Mouse (Mus musculus) CH12.LX (cell line): ENCODE measurements around the gene Grid1. TPM values are rescaled to one million over a fixed set of nuclear protein-coding genes. Genes with fewer than 3 reads are reported as not detected.

Source experiments
- DNase-seq: peaks from one replicate; pipeline ENCODE4 v3.0.0-alpha.2; 2013; ENCODE audit errors: extremely low read depth
- H3K27ac ChIP-seq: 2 replicates; pipeline ENCODE4 v1.5.1; 2012; ENCODE audit warnings: low read depth, mild to moderate bottlenecking, control low read depth, moderate library complexity; ENCODE audit not compliant: insufficient read depth
- H3K27me3 ChIP-seq: replicated peaks from 2 replicates; pipeline ENCODE3; 2012; ENCODE audit warnings: inconsistent platforms
- H3K36me3 ChIP-seq, 2 experiments: replicated peaks in 1 of 2; 2 replicates each; pipeline versions ENCODE3 to v1.6.1; 2012; ENCODE audit warnings: inconsistent platforms in 1 of 2, low read length in 1 of 2, mild to moderate bottlenecking in 1 of 2, mixed read lengths in 1 of 2, moderate library complexity in 1 of 2; ENCODE audit not compliant: control insufficient read depth in 1 of 2, insufficient read depth in 1 of 2
- H3K4me1 ChIP-seq, 2 experiments: 2 replicates each; pipeline ENCODE4 v1.6.1; 2012; ENCODE audit warnings: inconsistent platforms in 1 of 2, moderate library complexity in 1 of 2; ENCODE audit not compliant: insufficient read depth in 2 of 2, control insufficient read depth in 1 of 2
- H3K4me2 ChIP-seq: 2 replicates; pipeline ENCODE4 v1.6.1; 2012; ENCODE audit warnings: low read depth, mild to moderate bottlenecking, control low read depth; ENCODE audit not compliant: poor library complexity, insufficient read depth, severe bottlenecking
- H3K4me3 ChIP-seq, 3 experiments: fragments of 150-350 bp in 1 of 3; sonication (generic) in 1 of 3; replicated peaks in 1 of 3; 2 replicates each; pipeline versions ENCODE3 to v1.5.1; 2011 to 2012; ENCODE audit warnings: low read depth in 2 of 3, low read length in 2 of 3, mild to moderate bottlenecking in 2 of 3, moderate library complexity in 2 of 3, control low read depth in 1 of 3, improper control_type of control experiment in 1 of 3, inconsistent platforms in 1 of 3, mixed read lengths in 1 of 3; ENCODE audit not compliant: poor library complexity in 1 of 3
- H3K79me2 ChIP-seq: replicated peaks from 2 replicates; pipeline ENCODE4 v1.6.1; 2012; ENCODE audit warnings: mild to moderate bottlenecking, moderate library complexity; ENCODE audit not compliant: control insufficient read depth, poor library complexity, insufficient read depth, severe bottlenecking; ENCODE audit errors: extremely low read depth
- H3K9ac ChIP-seq: 2 replicates; pipeline ENCODE4 v1.6.1; 2012; ENCODE audit warnings: low read depth, mild to moderate bottlenecking, control low read depth, moderate library complexity; ENCODE audit not compliant: insufficient read depth
- H3K9me3 ChIP-seq: replicated peaks from 2 replicates; pipeline ENCODE3; 2012; ENCODE audit warnings: low read length, inconsistent platforms, mixed read lengths
- CHD1 ChIP-seq: IDR thresholded peaks from 2 replicates; pipeline ENCODE4 v1.6.1; 2012; ENCODE audit warnings: low read depth, low read length, improper control_type of control experiment, inconsistent platforms
- CHD2 ChIP-seq: IDR thresholded peaks from 2 replicates; pipeline ENCODE4 v1.6.1; 2011; ENCODE audit warnings: low read length, improper control_type of control experiment
- EP300 ChIP-seq: IDR thresholded peaks from 2 replicates; pipeline ENCODE4 v1.6.1; 2011; ENCODE audit warnings: low read length, improper control_type of control experiment
- ETS1 ChIP-seq: conservative IDR thresholded peaks from 2 replicates; pipeline ENCODE4 v1.6.1; 2012; ENCODE audit warnings: low read depth, mild to moderate bottlenecking, inconsistent platforms, low read length, improper control_type of control experiment, moderate library complexity
- GABPA ChIP-seq: IDR thresholded peaks from 2 replicates; pipeline ENCODE4 v1.6.1; 2012; ENCODE audit warnings: low read depth, low read length, improper control_type of control experiment, inconsistent platforms; ENCODE audit not compliant: insufficient replicate concordance
- HCFC1 ChIP-seq: IDR thresholded peaks from 2 replicates; pipeline ENCODE4 v1.6.1; 2012; ENCODE audit warnings: low read depth, mild to moderate bottlenecking, inconsistent platforms, low read length, improper control_type of control experiment
- IRF4 ChIP-seq: IDR thresholded peaks from 2 replicates; pipeline ENCODE4 v1.6.1; 2014; ENCODE audit warnings: low read depth, mild to moderate bottlenecking, inconsistent platforms, low read length, improper control_type of control experiment
- JUN ChIP-seq: IDR thresholded peaks from 2 replicates; pipeline ENCODE4 v1.6.1; 2011; ENCODE audit warnings: low read depth, mild to moderate bottlenecking, low read length, improper control_type of control experiment, moderate library complexity; ENCODE audit not compliant: insufficient read depth
- JUND ChIP-seq: conservative IDR thresholded peaks from 2 replicates; pipeline ENCODE4 v1.6.1; 2011; ENCODE audit warnings: low read depth, low read length, improper control_type of control experiment
- MAFK ChIP-seq: IDR thresholded peaks from 2 replicates; pipeline ENCODE4 v1.6.1; 2011; ENCODE audit warnings: low read length, improper control_type of control experiment; ENCODE audit not compliant: insufficient replicate concordance
- MAZ ChIP-seq: IDR thresholded peaks from 2 replicates; pipeline ENCODE4 v1.6.1; 2012; ENCODE audit warnings: low read depth, mild to moderate bottlenecking, inconsistent platforms, low read length, improper control_type of control experiment, moderate library complexity
- MEF2A ChIP-seq: IDR thresholded peaks from 2 replicates; pipeline ENCODE4 v1.6.1; 2014; ENCODE audit warnings: low read depth, mild to moderate bottlenecking, inconsistent platforms, low read length, improper control_type of control experiment, borderline replicate concordance
- MXI1 ChIP-seq: IDR thresholded peaks from 2 replicates; pipeline ENCODE4 v1.6.1; 2011; ENCODE audit warnings: mild to moderate bottlenecking, low read depth, low read length, improper control_type of control experiment
- MYC ChIP-seq: IDR thresholded peaks from 2 replicates; pipeline ENCODE4 v1.6.1; 2011; ENCODE audit warnings: low read depth, mild to moderate bottlenecking, improper control_type of control experiment, low read length
- NELFE ChIP-seq: IDR thresholded peaks from 2 replicates; pipeline ENCODE4 v1.6.1; 2011; ENCODE audit warnings: low read depth, low read length, improper control_type of control experiment
- NRF1 ChIP-seq: IDR thresholded peaks from 2 replicates; pipeline ENCODE4 v1.6.1; 2014; ENCODE audit warnings: low read depth, mild to moderate bottlenecking, inconsistent platforms, low read length, improper control_type of control experiment, moderate library complexity
- PAX5 ChIP-seq: IDR thresholded peaks from 2 replicates; pipeline ENCODE4 v1.6.1; 2012; ENCODE audit warnings: low read length, inconsistent platforms, mixed read lengths
- RCOR1 ChIP-seq: conservative IDR thresholded peaks from 2 replicates; pipeline ENCODE4 v1.6.1; 2012; ENCODE audit warnings: low read depth, mild to moderate bottlenecking, inconsistent platforms, low read length, improper control_type of control experiment
- TBP ChIP-seq: conservative IDR thresholded peaks from 2 replicates; pipeline ENCODE4 v1.6.1; 2011; ENCODE audit warnings: low read depth, low read length, improper control_type of control experiment
- TCF12 ChIP-seq: IDR thresholded peaks from 2 replicates; pipeline ENCODE4 v1.6.1; 2014; ENCODE audit warnings: low read depth, mild to moderate bottlenecking, inconsistent platforms, low read length, improper control_type of control experiment
- USF1 ChIP-seq: IDR thresholded peaks from 2 replicates; pipeline ENCODE4 v1.6.1; 2014; ENCODE audit warnings: low read depth, mild to moderate bottlenecking, inconsistent platforms, low read length, improper control_type of control experiment
- ZMIZ1 ChIP-seq: IDR thresholded peaks from 2 replicates; pipeline ENCODE4 v1.6.1; 2012; ENCODE audit warnings: low read depth, mild to moderate bottlenecking, inconsistent platforms, low read length, improper control_type of control experiment
- ZNF384 ChIP-seq: IDR thresholded peaks from 2 replicates; pipeline ENCODE4 v1.6.1; 2012; ENCODE audit warnings: low read depth, low read length, improper control_type of control experiment, inconsistent platforms
- dilution Hi-C: fragments of 300-500 bp; cut with MboI; formaldehyde crosslinking; loops from 2 replicates; pipeline ENCODE4 v1.14.3; 2020; ENCODE audit warnings: low sequenced_read_pairs; ENCODE audit not compliant: extremely low pct_unique_long_range_greater_than_20kb, extremely low pct_ligation_motif_present
- in situ Hi-C: fragments of 300-500 bp; cut with MboI; formaldehyde crosslinking; loops from 3 replicates; pipeline ENCODE4 v1.14.3; 2019; ENCODE audit warnings: low sequenced_read_pairs, low pct_ligation_motif_present, low pct_unique_long_range_greater_than_20kb, mixed read lengths
- polyA plus RNA-seq: library from polyadenylated mRNA; unstranded; fragments of >175 nt; gene quantifications from 2 replicates; pipeline ENCODE4 v1.2.1, GENCODE M21; 2012; ENCODE audit warnings: low read depth; ENCODE audit not compliant: insufficient read length
- total RNA-seq, 2 experiments: library from RNA; depleted of rRNA; stranded (reverse); fragments of 300-350 nt in 1 of 2; fragments of >200 nt in 1 of 2; gene quantifications; 2 replicates each; pipeline ENCODE4 v1.2.3; 2012 to 2014

Grid1 gene
- total and polyA plus RNA-seq, 3 experiments: not detected

GRCm38 (mm10) chr14:35153701-35154277, 333.9 kb downstream of the Grid1 start:
- no peak for DNase-seq
- Histone ChIP-seq H3K27ac (no peak overlapping the region), H3K79me2 (no peaks in the 10 kb centered on the region), H3K9me3 (peaks cover 2% of the 10 kb centered on the region), H3K27me3 (peaks cover 27% of the 10 kb centered on the region), H3K4me3 (no peak overlapping the region), H3K4me1 (no peaks in the 10 kb centered on the region), H3K4me2 (no peak overlapping the region), H3K9ac (no peak overlapping the region), H3K36me3 (no peaks in the 10 kb centered on the region)
- in situ Hi-C loops (no loop called here), dilution Hi-C loops (no loop called here)
- no peak for TF ChIP-seq MEF2A
- no peak for TF ChIP-seq TBP
- TF ChIP-seq MAZ: no peak
- TF ChIP-seq IRF4: no peak
- no peak for TF ChIP-seq CHD2
- no peak for TF ChIP-seq GABPA
- no peak for TF ChIP-seq CHD1
- TF ChIP-seq NELFE: no peak
- no peak for TF ChIP-seq ZMIZ1
- no peak for TF ChIP-seq MXI1
- TF ChIP-seq ETS1: no peak
- no peak for TF ChIP-seq JUND
- no peak for TF ChIP-seq JUN
- TF ChIP-seq ZNF384: no peak

DNA sequence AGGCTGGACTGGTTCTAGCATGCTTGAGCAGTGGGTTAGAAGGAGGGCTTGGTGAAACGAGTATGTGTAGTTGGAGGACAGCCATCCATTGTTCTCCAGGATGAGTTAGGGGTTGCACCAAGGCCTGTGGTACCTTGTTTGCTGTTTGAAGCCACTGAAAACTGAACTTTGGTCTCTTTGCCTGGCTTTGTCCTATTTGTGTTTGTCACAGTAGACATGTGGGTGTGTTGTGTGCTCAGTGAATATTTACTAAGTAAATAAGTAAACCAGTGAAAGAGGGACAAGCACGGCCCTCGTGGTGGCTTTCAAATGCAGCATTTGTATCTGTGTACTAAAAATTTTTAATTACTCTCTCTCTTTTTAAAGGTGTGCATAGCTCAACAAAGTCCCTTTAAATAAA, 334.5 kb downstream of the Grid1 start:
- in situ Hi-C loops (no loop called here), dilution Hi-C loops (no loop called here)
- DNase-seq: no peak
- H3K27me3 ChIP-seq: peaks cover 30% of the 10 kb centered on the region
- no peak overlapping the region for H3K9ac ChIP-seq
- no peak overlapping the region for H3K27ac ChIP-seq
- H3K79me2 ChIP-seq: no peaks in the 10 kb centered on the region
- H3K4me1 ChIP-seq: no peaks in the 10 kb centered on the region
- H3K9me3 ChIP-seq: peaks cover 2% of the 10 kb centered on the region
- H3K4me3 ChIP-seq: no peak overlapping the region
- no peak overlapping the region for H3K4me2 ChIP-seq
- H3K36me3 ChIP-seq: no peaks in the 10 kb centered on the region
- TF ChIP-seq USF1: no peak
- TF ChIP-seq ZNF384: no peak
- TF ChIP-seq NRF1: no peak
- no peak for TF ChIP-seq HCFC1
- TF ChIP-seq MEF2A: no peak
- no peak for TF ChIP-seq EP300
- no peak for TF ChIP-seq RCOR1
- no peak for TF ChIP-seq PAX5
- no peak for TF ChIP-seq MYC
- no peak for TF ChIP-seq TCF12
- no peak for TF ChIP-seq ETS1
- TF ChIP-seq MAFK: no peak
